Mouse (Mus musculus) midbrain, embryonic 11.5 days (tissue): ENCODE data around the gene Cox17. TPM values are rescaled to one million over a fixed set of nuclear protein-coding genes. Genes with fewer than 3 reads are reported as not detected.
"Not testable (repeated sequence)": the region's sequence is repeated elsewhere in the genome, so short reads cannot be mapped to it uniquely, and the experiment has no call there.

Experiments
- ATAC-seq: fragments of 200-750 bp; cut with Nextera tagmentation; 2 replicates; pipeline ENCODE4 v1.8.0; 2017; ENCODE audit warnings: moderate TSS enrichment, moderate library complexity; ENCODE audit not compliant: low FRiP score
- DNase-seq: peaks from one replicate; pipeline ENCODE4 v3.0.0; 2015; ENCODE audit warnings: low spot score; ENCODE audit errors: missing footprints
- H3K27ac ChIP-seq: fragments of 300-500 bp; sonication (generic); 2 replicates; pipeline ENCODE4 v1.5.1; 2014; ENCODE audit warnings: low read depth, low read length
- H3K27me3 ChIP-seq: fragments of 300-500 bp; sonication (generic); 2 replicates; pipeline ENCODE4 v1.6.1; 2014; ENCODE audit warnings: mild to moderate bottlenecking, low read length, moderate library complexity, mixed read lengths; ENCODE audit not compliant: control insufficient read depth, insufficient read depth
- H3K36me3 ChIP-seq: fragments of 300-500 bp; sonication (generic); 2 replicates; pipeline ENCODE4 v1.6.1; 2014; ENCODE audit warnings: mild to moderate bottlenecking, low read length, moderate library complexity, mixed read lengths; ENCODE audit not compliant: control insufficient read depth, insufficient read depth
- H3K4me1 ChIP-seq: fragments of 300-500 bp; sonication (generic); 2 replicates; pipeline ENCODE4 v1.6.1; 2014; ENCODE audit warnings: low read length; ENCODE audit not compliant: control insufficient read depth, insufficient read depth
- H3K4me2 ChIP-seq: fragments of 300-500 bp; sonication (generic); 2 replicates; pipeline ENCODE4 v1.6.1; 2014; ENCODE audit warnings: mild to moderate bottlenecking, moderate library complexity
- H3K4me3 ChIP-seq: fragments of 300-500 bp; sonication (generic); 2 replicates; pipeline ENCODE4 v1.5.1; 2014; ENCODE audit warnings: low read depth, low read length
- H3K9ac ChIP-seq: fragments of 300-500 bp; sonication (generic); 2 replicates; pipeline ENCODE4 v1.6.1; 2014; ENCODE audit warnings: low read length
- H3K9me3 ChIP-seq: fragments of 300-500 bp; sonication (generic); 2 replicates; pipeline ENCODE4 v1.6.1; 2016; ENCODE audit warnings: low read length; ENCODE audit not compliant: control insufficient read depth
- WGBS: fragments of 180-500 bp; shearing (Covaris S2); extraction: QIAGEN DNeasy Blood & Tissue Kit; methylation state at CpG from one replicate; pipeline ENCODE4 v1.1.7; 2014; 5-methylcytosine and 5-hydroxymethylcytosine counted together
- polyA plus RNA-seq: library from polyadenylated mRNA; unstranded; fragments of >200 nt; fragmentation: Nextera tagmentation; extraction: Ambion mirVana; gene quantifications from 2 replicates; pipeline ENCODE4 v1.2.1, GENCODE M21; 2014

Gene Cox17
- polyA plus RNA-seq, 1 experiment from 2014 or later, result 122 TPM

- Histone ChIP-seq H3K36me3 (no peaks in the 10 kb centered on the region), H3K9me3 (no peaks in the 10 kb centered on the region), H3K4me3 (no peak overlapping the region), H3K4me2 (no peak overlapping the region), H3K9ac (no peak overlapping the region), H3K4me1 (no peaks in the 10 kb centered on the region), H3K27me3 (no peaks in the 10 kb centered on the region), H3K27ac (no peak overlapping the region)
- 85% methylated on average over 9 of the region's 9 CpGs for WGBS
- ATAC-seq (no peak), DNase-seq (no peak)
These were observed 28.3 kb upstream of the Cox17 start for GRCm38 (mm10) chr16:38318492-38318891.

GRCm38 (mm10) chr16:38319087-38319486, 27.7 kb upstream of the Cox17 start:
- 88% methylated on average over 4 of the region's 4 CpGs for whole genome bisulfite sequencing
- ATAC-seq, result no peak
- H3K36me3 ChIP-seq, result no peaks in the 10 kb centered on the region
- H3K27ac ChIP-seq, result no peak overlapping the region
- H3K9me3 ChIP-seq, result no peaks in the 10 kb centered on the region
- H3K27me3 ChIP-seq, result no peaks in the 10 kb centered on the region
- H3K4me1 ChIP-seq, result no peaks in the 10 kb centered on the region
- H3K4me2 ChIP-seq, result no peak overlapping the region
- H3K4me3 ChIP-seq, result no peak overlapping the region
- no peak overlapping the region for H3K9ac ChIP-seq
- no peak for DNase-seq

- WGBS, result 23% methylated on average over 17 of the region's 17 CpGs
- Histone ChIP-seq H3K36me3 (no peaks in the 10 kb centered on the region), H3K4me2 (peak overlapping the region; percentile 37), H3K4me3 (peak overlapping the region; percentile 2; the same call in 1 of the 2 replicates), H3K9ac (peak overlapping the region; percentile 49; the same call in 1 of the 2 replicates), H3K9me3 (no peaks in the 10 kb centered on the region), H3K4me1 (no peaks in the 10 kb centered on the region), H3K27ac (no peak overlapping the region), H3K27me3 (no peaks in the 10 kb centered on the region)
- DNase-seq, result peak; percentile 89
- peak; percentile 76 for ATAC-seq
These were observed 25.3 kb upstream of the Cox17 start for GRCm38 (mm10) chr16:38321452-38321935.

GRCm38 (mm10) chr16:38324311-38324710, 22.5 kb upstream of the Cox17 start:
- H3K9me3 ChIP-seq, result no peaks in the 10 kb centered on the region
- 93% methylated on average over 15 of the region's 15 CpGs for WGBS
- H3K4me3 ChIP-seq, result no peak overlapping the region
- no peaks in the 10 kb centered on the region for H3K27me3 ChIP-seq
- H3K9ac ChIP-seq, result no peak overlapping the region
- DNase-seq, result no peak
- H3K27ac ChIP-seq, result no peak overlapping the region
- H3K36me3 ChIP-seq, result no peaks in the 10 kb centered on the region
- ATAC-seq, result no peak
- H3K4me1 ChIP-seq, result no peaks in the 10 kb centered on the region
- H3K4me2 ChIP-seq, result no peak overlapping the region

GRCm38 (mm10) chr16:38326778-38327397, 19.9 kb upstream of the Cox17 start:
- no peak overlapping the region for H3K27ac ChIP-seq
- H3K9ac ChIP-seq, result no peak overlapping the region
- WGBS, result 85% methylated on average over 11 of the region's 11 CpGs
- no peaks in the 10 kb centered on the region for H3K4me1 ChIP-seq
- no peaks in the 10 kb centered on the region for H3K36me3 ChIP-seq
- DNase-seq (no peak), ATAC-seq (no peak)
- H3K27me3 ChIP-seq, result no peaks in the 10 kb centered on the region
- no peak overlapping the region for H3K4me2 ChIP-seq
- H3K4me3 ChIP-seq, result no peak overlapping the region
- no peaks in the 10 kb centered on the region for H3K9me3 ChIP-seq

GRCm38 (mm10) chr16:38329340-38329739, 17.5 kb upstream of the Cox17 start:
- H3K27me3 ChIP-seq, result no peaks in the 10 kb centered on the region
- no peak overlapping the region for H3K27ac ChIP-seq
- H3K4me2 ChIP-seq, result no peak overlapping the region
- WGBS, result 82% methylated on average over 3 of the region's 3 CpGs
- H3K36me3 ChIP-seq, result no peaks in the 10 kb centered on the region
- H3K4me1 ChIP-seq, result no peaks in the 10 kb centered on the region
- no peak overlapping the region for H3K4me3 ChIP-seq
- DNase-seq (peak; percentile 37), ATAC-seq (no peak)
- no peaks in the 10 kb centered on the region for H3K9me3 ChIP-seq
- H3K9ac ChIP-seq, result no peak overlapping the region

- Histone ChIP-seq H3K27me3 (no peaks in the 10 kb centered on the region), H3K36me3 (no peaks in the 10 kb centered on the region), H3K4me3 (no peak overlapping the region), H3K9me3 (no peaks in the 10 kb centered on the region), H3K9ac (no peak overlapping the region), H3K27ac (no peak overlapping the region), H3K4me2 (no peak overlapping the region), H3K4me1 (no peaks in the 10 kb centered on the region)
- ATAC-seq (no peak), DNase-seq (no peak)
- 48% methylated on average over 6 of the region's 6 CpGs for WGBS
These were observed 12.4 kb upstream of the Cox17 start for GRCm38 (mm10) chr16:38334431-38334830.

- DNase-seq, H3K9me3 ChIP-seq, H3K9ac ChIP-seq, H3K4me1 ChIP-seq, H3K4me2 ChIP-seq, H3K4me3 ChIP-seq, H3K36me3 ChIP-seq, H3K27ac ChIP-seq, ATAC-seq, H3K27me3 ChIP-seq: not testable (repeated sequence)
- WGBS, result 83% methylated on average over 4 of the region's 4 CpGs
These were observed 8.7 kb upstream of the Cox17 start for GRCm38 (mm10) chr16:38338077-38338476.

- H3K27ac ChIP-seq, result no peak within 1 kb of the TSS
- no peaks in the 10 kb centered on the region for H3K36me3 ChIP-seq
- peak within 1 kb of the TSS; percentile 29 for H3K4me3 ChIP-seq
- DNase-seq, result peak; percentile 98
- peak; percentile 93 for ATAC-seq
- WGBS, result 7% methylated on average over 30 of the region's 30 CpGs
- no peaks in the 10 kb centered on the region for H3K9me3 ChIP-seq
- peak within 1 kb of the TSS; percentile 57 for H3K9ac ChIP-seq
- H3K27me3 ChIP-seq, result no peaks in the 10 kb centered on the region
- H3K4me1 ChIP-seq, result peaks cover 9% of the 10 kb centered on the region
- H3K4me2 ChIP-seq, result peak within 1 kb of the TSS; percentile 66
These were observed 5.1 kb upstream of the Cox17 start, which contains the start of gene Maats1 for GRCm38 (mm10) chr16:38341396-38342324. Gene Maats1, minus strand, starts transcription at chr16:38342143.
